Mouse (Mus musculus) left cerebral cortex, adult 18-20 months (tissue): ENCODE measurements around the gene Apoc2. TPM values are rescaled to one million over a fixed set of nuclear protein-coding genes. Genes with fewer than 3 reads are reported as not detected.

Experiments
- DNase-seq, 2 experiments: peaks; one replicate each; pipeline ENCODE4 v3.0.0; 2021 to 2022; ENCODE audit warnings: low spot score in 2 of 2, mixed read lengths in 1 of 2
- long read RNA-seq, 2 experiments: library from polyadenylated mRNA; stranded (forward); transcript quantifications; one replicate each; pipeline ENCODE4 v2.0.0; 2021
- total RNA-seq, 2 experiments: library from RNA; stranded (reverse); gene quantifications; 2 replicates each; pipeline ENCODE4 v1.2.3; 2021

The Apoc2 gene
- not detected for total RNA-seq
- long read RNA-seq, experiment 1, result 0 reads
- long read RNA-seq, experiment 2, result 0 reads

- DNase-seq, result no peak
These were observed at the start of gene Apoc2 for GRCm38 (mm10) chr7:19677872-19678271. TSS of gene Apoc2 (minus strand) at chr7:19677941.

GRCm38 (mm10) chr7:19726541-19726940 lies 48.8 kb upstream of the Apoc2 start:
- DNase-seq, result no peak

- DNase-seq, result no peak
These were observed 46.4 kb upstream of the Apoc2 start for GRCm38 (mm10) chr7:19724167-19724566.

GRCm38 (mm10) chr7:19722754-19723195 lies 45.0 kb upstream of the Apoc2 start:
- DNase-seq, result no peak

- no peak for DNase-seq
These were observed 41.5 kb upstream of the Apoc2 start for GRCm38 (mm10) chr7:19719200-19719599.

GRCm38 (mm10) chr7:19718297-19718952 lies 40.7 kb upstream of the Apoc2 start:
- no peak for DNase-seq

- DNase-seq, result no peak
These were observed 39.6 kb upstream of the Apoc2 start for GRCm38 (mm10) chr7:19717346-19717745.

- DNase-seq, result no peak
These were observed 39.1 kb upstream of the Apoc2 start for GRCm38 (mm10) chr7:19716822-19717221.

- no peak for DNase-seq
These were observed 38.4 kb upstream of the Apoc2 start for GRCm38 (mm10) chr7:19716055-19716682.

- DNase-seq, result peak; percentile 98 to 99
These were observed 37.7 kb upstream of the Apoc2 start, which contains the start of gene Tomm40 for GRCm38 (mm10) chr7:19715239-19716054. TSS of gene Tomm40 (minus strand) at chr7:19715438.

- DNase-seq, result no peak
These were observed 37.1 kb upstream of the Apoc2 start for GRCm38 (mm10) chr7:19714836-19715235.

- no peak for DNase-seq
These were observed 35.9 kb upstream of the Apoc2 start for GRCm38 (mm10) chr7:19713598-19713997.

GRCm38 (mm10) chr7:19713196-19713595 lies 35.5 kb upstream of the Apoc2 start:
- no peak for DNase-seq

GRCm38 (mm10) chr7:19712414-19712813 lies 34.7 kb upstream of the Apoc2 start:
- DNase-seq, result no peak

GRCm38 (mm10) chr7:19710650-19711049 lies 32.9 kb upstream of the Apoc2 start:
- DNase-seq, result no peak

GRCm38 (mm10) chr7:19705271-19705670 lies 27.5 kb upstream of the Apoc2 start:
- DNase-seq, result no peak

GRCm38 (mm10) chr7:19704475-19704874 lies 26.7 kb upstream of the Apoc2 start:
- DNase-seq, result no peak

GRCm38 (mm10) chr7:19702859-19703555 lies 25.3 kb upstream of the Apoc2 start:
- no peak for DNase-seq

GRCm38 (mm10) chr7:19701069-19701761 lies 23.5 kb upstream of the Apoc2 start:
- peak; percentile 63 to 64 for DNase-seq

GRCm38 (mm10) chr7:19700299-19701068 lies 22.7 kb upstream of the Apoc2 start:
- no peak for DNase-seq
